Mouse (Mus musculus): ENCODE measurements around the gene 2310030G06Rik. TPM values are rescaled to one million over a fixed set of nuclear protein-coding genes. Genes with fewer than 3 reads are reported as not detected.

Gene 2310030G06Rik
- polyA plus RNA-seq, 1 experiment from 2014 or later, result 15.9 TPM

- 19% methylated on average over 10 of the region's 10 CpGs for WGBS
- Histone ChIP-seq H3K27me3 (replicated peaks) (peaks cover 5% of the 10 kb centered on the region), H3K27ac (no peak overlapping the region), H3K36me3 (no peaks in the 10 kb centered on the region), H3K4me2 (replicated peaks) (peak overlapping the region; percentile 34), H3K4me3 (replicated peaks) (no peak overlapping the region), H3K9ac (no peak overlapping the region), H3K4me1 (replicated peaks) (peaks cover 5% of the 10 kb centered on the region), H3K9me3 (no peaks in the 10 kb centered on the region)
- ATAC-seq, result peak; percentile 82
Observed at GRCm38 (mm10) chr9:50693631-50694030, 52.7 kb downstream of the 2310030G06Rik start.

GRCm38 (mm10) chr9:50692626-50693580 lies 53.4 kb downstream of the 2310030G06Rik start:
- WGBS, result 27% methylated on average over 13 of the region's 13 CpGs
- H3K4me1 ChIP-seq (replicated peaks), result no peaks in the 10 kb centered on the region
- H3K9ac ChIP-seq, result no peak overlapping the region
- peak overlapping the region; percentile 34 for H3K4me2 ChIP-seq (replicated peaks)
- H3K27ac ChIP-seq, result no peak overlapping the region
- ATAC-seq, result peak; percentile 67
- no peaks in the 10 kb centered on the region for H3K36me3 ChIP-seq
- no peak overlapping the region for H3K4me3 ChIP-seq (replicated peaks)
- no peaks in the 10 kb centered on the region for H3K27me3 ChIP-seq (replicated peaks)
- no peaks in the 10 kb centered on the region for H3K9me3 ChIP-seq

Other genes with a start within 250 kb of the 2310030G06Rik start
- 93.9 and 94.1 TPM in 2 replicates for gene Pts, start 217.8 kb downstream of the 2310030G06Rik start, polyA plus RNA-seq (2015; fragmentation: Nextera tagmentation; extraction: Ambion mirVana)
- 17.6 and 18.8 TPM in 2 replicates for gene Il18, start 191.7 kb downstream of the 2310030G06Rik start, polyA plus RNA-seq (2015; fragmentation: Nextera tagmentation; extraction: Ambion mirVana)
- gene Bco2, start 191.4 kb downstream of the 2310030G06Rik start, polyA plus RNA-seq (2015; fragmentation: Nextera tagmentation; extraction: Ambion mirVana), result 3.4 and 4.4 TPM in 2 replicates
- gene Tex12, start 185.2 kb downstream of the 2310030G06Rik start, polyA plus RNA-seq (2015; fragmentation: Nextera tagmentation; extraction: Ambion mirVana), result 0.16 and 0.19 TPM in 2 replicates
- 544 and 560 TPM in 2 replicates for gene Sdhd, start 142.7 kb downstream of the 2310030G06Rik start, polyA plus RNA-seq (2015; fragmentation: Nextera tagmentation; extraction: Ambion mirVana)
- gene Timm8b, start 142.6 kb downstream of the 2310030G06Rik start, polyA plus RNA-seq (2015; fragmentation: Nextera tagmentation; extraction: Ambion mirVana), result 314 TPM in 2 replicates
- gene Pih1d2, start 129.2 kb downstream of the 2310030G06Rik start, polyA plus RNA-seq (2015; fragmentation: Nextera tagmentation; extraction: Ambion mirVana), result 2.1 and 2.9 TPM in 2 replicates
- gene Nkapd1, start 129.1 kb downstream of the 2310030G06Rik start, polyA plus RNA-seq (2015; fragmentation: Nextera tagmentation; extraction: Ambion mirVana), result 17.5 and 20.4 TPM in 2 replicates
- gene Dlat, start 86.8 kb downstream of the 2310030G06Rik start, polyA plus RNA-seq (2015; fragmentation: Nextera tagmentation; extraction: Ambion mirVana), result 58.7 and 63.5 TPM in 2 replicates
- 6.1 and 6.8 TPM in 2 replicates for gene Dixdc1, start 7.0 kb downstream of the 2310030G06Rik start, polyA plus RNA-seq (2015; fragmentation: Nextera tagmentation; extraction: Ambion mirVana)
- 51.7 and 62.6 TPM in 2 replicates for gene Cryab, start 4.8 kb upstream of the 2310030G06Rik start, polyA plus RNA-seq (2015; fragmentation: Nextera tagmentation; extraction: Ambion mirVana)
- 5.3 and 5.4 TPM in 2 replicates for gene Hspb2, start 5.8 kb upstream of the 2310030G06Rik start, polyA plus RNA-seq (2015; fragmentation: Nextera tagmentation; extraction: Ambion mirVana)
- 11.0 and 11.6 TPM in 2 replicates for gene Fdxacb1, start 21.7 kb upstream of the 2310030G06Rik start, polyA plus RNA-seq (2015; fragmentation: Nextera tagmentation; extraction: Ambion mirVana)
- gene Alg9, start 28.5 kb upstream of the 2310030G06Rik start, polyA plus RNA-seq (2015; fragmentation: Nextera tagmentation; extraction: Ambion mirVana), result 40.8 and 42.8 TPM in 2 replicates
- gene 1110032A03Rik, start 29.0 kb upstream of the 2310030G06Rik start, polyA plus RNA-seq (2015; fragmentation: Nextera tagmentation; extraction: Ambion mirVana), result 26.1 and 30.6 TPM in 2 replicates
- 62.8 and 65.7 TPM in 2 replicates for gene Ppp2r1b, start 98.8 kb upstream of the 2310030G06Rik start, polyA plus RNA-seq (2015; fragmentation: Nextera tagmentation; extraction: Ambion mirVana)